Mouse (Mus musculus) embryonic fibroblast, embryonic 13.5 days (primary cell): Measurements from ENCODE around the gene Grk4.

Experiments
- CTCF ChIP-seq: IDR thresholded peaks from 2 replicates; pipeline ENCODE4 v1.5.1; 2011; ENCODE audit warnings: mild to moderate bottlenecking, control low read depth, low read length, moderate library complexity, borderline replicate concordance; ENCODE audit not compliant: insufficient read depth
- POLR2A ChIP-seq: IDR thresholded peaks from 2 replicates; pipeline ENCODE4 v1.6.1; 2011; ENCODE audit warnings: low read depth, mild to moderate bottlenecking, control low read depth, low read length, moderate library complexity

DNA sequence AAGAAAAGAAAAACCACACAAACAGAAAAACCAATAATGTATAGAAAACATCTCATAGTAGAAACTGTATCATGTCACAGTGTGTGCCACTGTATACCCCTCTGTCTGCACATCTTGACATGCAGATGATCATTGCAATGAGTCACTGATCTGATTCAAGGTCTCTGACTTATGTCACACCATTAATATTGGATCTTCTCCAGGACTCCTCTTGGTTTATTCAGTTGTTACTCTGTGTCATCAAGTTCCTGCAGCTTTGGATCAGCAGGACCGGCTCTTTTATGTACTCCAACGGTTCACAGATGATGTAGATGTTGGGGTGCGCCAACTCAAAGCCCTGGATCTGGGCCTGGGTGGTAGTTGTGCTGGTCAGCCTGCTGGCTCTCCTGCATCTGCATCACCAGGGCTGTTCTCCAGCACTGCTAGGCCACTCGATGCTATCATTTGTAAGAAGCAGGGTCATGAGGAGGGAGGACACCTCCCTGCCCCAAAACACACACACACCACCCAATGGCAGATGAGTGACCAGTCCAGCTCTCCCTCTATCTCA, 112.6 kb downstream of the Grk4 start:
- TF ChIP-seq CTCF (no peak), POLR2A (no peak)
